Mouse (Mus musculus): ENCODE data around the gene Usp44. TPM values are rescaled to one million over a fixed set of nuclear protein-coding genes. Genes with fewer than 3 reads are reported as not detected.
"Not testable (repeated sequence)": the region's sequence is repeated elsewhere in the genome, so short reads cannot be mapped to it uniquely, and the experiment has no call there.

The Usp44 gene
- polyA plus RNA-seq, 1 experiment = not detected

GRCm38 (mm10) chr10:93831730-93832574, 597 bp downstream of the Usp44 start:
- Histone ChIP-seq H3K27me3 (ENCODE audit: control insufficient read depth, insufficient read depth, low read length) (peaks cover 11% of the 10 kb centered on the region), H3K4me3 (ENCODE audit: extremely low read depth, insufficient read depth, insufficient read length) (no peak overlapping the region), H3K27ac (ENCODE audit: insufficient read depth, low read length) (no peak overlapping the region), H3K4me1 (ENCODE audit: control insufficient read depth, insufficient read depth, insufficient read length) (peaks cover 13% of the 10 kb centered on the region), H3K36me3 (ENCODE audit: control insufficient read depth, insufficient read depth, low read length) (no peaks in the 10 kb centered on the region)
- DNase-seq (ENCODE audit: low read depth in 1 of 2, low spot score in 2 of 2) = no peak
- TF ChIP-seq POLR2A (IDR thresholded peaks at IDR 0.05; ENCODE audit: low read depth, low read length) (no peak), CTCF (IDR thresholded peaks at IDR 0.05; ENCODE audit: extremely low read depth, insufficient read depth, insufficient read length, insufficient replicate concordance) (no peak)
- 38% methylated on average over 18 of the region's 18 CpGs for WGBS

- DNase-seq (ENCODE audit: low read depth in 1 of 2, low spot score in 2 of 2) = no peak
- Histone ChIP-seq H3K36me3 (ENCODE audit: control insufficient read depth, insufficient read depth, low read length) (no peaks in the 10 kb centered on the region), H3K27ac (ENCODE audit: insufficient read depth, low read length) (no peak overlapping the region), H3K4me3 (ENCODE audit: extremely low read depth, insufficient read depth, insufficient read length) (no peak overlapping the region), H3K4me1 (ENCODE audit: control insufficient read depth, insufficient read depth, insufficient read length) (peaks cover 13% of the 10 kb centered on the region), H3K27me3 (ENCODE audit: control insufficient read depth, insufficient read depth, low read length) (peaks cover 11% of the 10 kb centered on the region)
- 66% methylated on average over 9 of the region's 9 CpGs for WGBS
- no peak for TF ChIP-seq POLR2A (IDR thresholded peaks at IDR 0.05; ENCODE audit: low read depth, low read length)
- TF ChIP-seq CTCF (IDR thresholded peaks at IDR 0.05; ENCODE audit: extremely low read depth, insufficient read depth, insufficient read length, insufficient replicate concordance) = no peak
Observed at GRCm38 (mm10) chr10:93832811-93833210, 1.5 kb downstream of the Usp44 start.

DNA sequence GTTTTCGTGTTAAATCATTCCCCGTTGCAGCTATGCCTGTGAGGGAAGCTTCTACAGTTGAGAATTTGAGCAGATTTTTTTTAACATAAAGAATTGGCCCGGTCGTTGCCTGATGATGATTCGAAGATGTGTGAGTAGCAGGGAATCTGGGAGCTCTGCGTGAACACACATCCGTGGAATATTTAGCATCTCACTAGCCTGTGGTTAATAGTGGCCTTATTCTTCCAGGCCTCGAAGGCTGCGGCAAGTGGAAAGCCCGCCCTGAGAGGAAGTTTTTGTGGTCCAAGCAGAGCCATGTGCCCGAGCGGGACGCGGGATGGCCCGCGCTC, 2.0 kb downstream of the Usp44 start:
- TF ChIP-seq CTCF (IDR thresholded peaks at IDR 0.05; ENCODE audit: extremely low read depth, insufficient read depth, insufficient read length, insufficient replicate concordance) (no peak), POLR2A (IDR thresholded peaks at IDR 0.05; ENCODE audit: low read depth, low read length) (no peak)
- no peaks in the 10 kb centered on the region for H3K36me3 ChIP-seq (ENCODE audit: control insufficient read depth, insufficient read depth, low read length)
- 7% methylated on average over 16 of the region's 16 CpGs for WGBS
- peaks cover 13% of the 10 kb centered on the region for H3K4me1 ChIP-seq (ENCODE audit: control insufficient read depth, insufficient read depth, insufficient read length)
- DNase-seq (ENCODE audit: low read depth in 1 of 2, low spot score in 2 of 2) = no peak
- H3K27me3 ChIP-seq (ENCODE audit: control insufficient read depth, insufficient read depth, low read length) = peaks cover 11% of the 10 kb centered on the region
- peak overlapping the region; percentile 61; the same call in 1 of the 2 replicates for H3K4me3 ChIP-seq (ENCODE audit: extremely low read depth, insufficient read depth, insufficient read length)
- no peak overlapping the region for H3K27ac ChIP-seq (ENCODE audit: insufficient read depth, low read length)

DNA sequence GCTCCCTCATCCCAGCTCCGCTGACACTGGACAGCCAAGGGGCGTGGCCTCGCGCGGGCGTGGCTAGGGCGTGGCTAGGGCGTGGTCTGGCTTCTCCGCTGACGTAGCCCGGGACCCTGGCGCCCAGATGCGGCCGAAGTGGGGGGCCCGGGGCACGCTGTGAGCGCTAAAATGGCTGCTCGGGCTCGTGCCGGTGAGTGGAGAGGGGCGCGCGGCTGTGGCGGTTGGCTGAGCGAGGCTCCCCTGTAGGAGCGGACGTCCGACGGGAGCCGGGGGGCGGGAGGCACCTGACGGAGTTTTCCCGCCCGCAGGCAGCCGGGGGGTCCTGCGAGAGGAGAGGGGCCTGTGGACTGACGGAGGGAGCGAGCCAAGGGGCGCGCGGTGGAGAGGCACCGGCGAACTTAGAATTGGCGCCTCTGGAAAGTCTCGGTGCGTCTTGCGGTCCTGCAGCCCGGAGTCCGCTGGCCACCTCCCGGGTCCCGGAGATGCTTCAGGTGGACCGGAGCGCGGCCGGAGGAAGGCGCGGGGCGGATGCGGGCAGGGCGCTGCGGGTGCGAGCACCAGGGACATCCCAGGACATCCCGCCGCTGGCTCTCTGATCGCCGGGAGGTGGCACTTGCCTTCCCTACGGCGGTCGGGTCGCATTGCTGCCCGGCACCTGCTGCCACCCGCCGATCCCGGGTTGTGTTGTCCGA, 2.5 kb downstream of the Usp44 start:
- Histone ChIP-seq H3K4me3 (ENCODE audit: extremely low read depth, insufficient read depth, insufficient read length) (peak overlapping the region; percentile 61), H3K27me3 (ENCODE audit: control insufficient read depth, insufficient read depth, low read length) (peaks cover 11% of the 10 kb centered on the region), H3K4me1 (ENCODE audit: control insufficient read depth, insufficient read depth, insufficient read length) (peaks cover 13% of the 10 kb centered on the region), H3K36me3 (ENCODE audit: control insufficient read depth, insufficient read depth, low read length) (no peaks in the 10 kb centered on the region), H3K27ac (ENCODE audit: insufficient read depth, low read length) (no peak overlapping the region)
- under 1% methylated on average over 72 of the region's 75 CpGs for WGBS
- DNase-seq (ENCODE audit: low read depth in 1 of 2, low spot score in 2 of 2) = peak in 1 of 2 experiments; percentile 45
- TF ChIP-seq CTCF (IDR thresholded peaks at IDR 0.05; ENCODE audit: extremely low read depth, insufficient read depth, insufficient read length, insufficient replicate concordance) (no peak), POLR2A (IDR thresholded peaks at IDR 0.05; ENCODE audit: low read depth, low read length) (no peak)

DNA sequence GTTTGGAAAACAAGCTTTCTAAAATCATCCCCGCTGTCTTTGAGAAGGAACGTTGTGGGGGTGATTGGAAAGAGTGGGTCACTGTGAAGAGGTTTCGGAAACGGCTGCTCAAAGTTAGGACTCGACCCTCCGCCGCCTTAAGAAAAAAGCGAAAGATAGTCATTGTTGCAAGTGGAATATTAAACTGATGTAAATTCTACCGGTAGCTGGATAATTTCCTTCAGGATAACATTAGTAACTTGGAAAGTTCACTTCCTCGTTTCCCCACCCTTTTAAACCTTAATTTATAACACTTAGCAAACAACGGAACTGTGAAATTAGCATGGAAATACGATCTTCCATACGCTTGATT, 3.0 kb downstream of the Usp44 start:
- H3K27ac ChIP-seq (ENCODE audit: insufficient read depth, low read length) = no peak overlapping the region
- peak overlapping the region; percentile 61 for H3K4me3 ChIP-seq (ENCODE audit: extremely low read depth, insufficient read depth, insufficient read length)
- no peaks in the 10 kb centered on the region for H3K36me3 ChIP-seq (ENCODE audit: control insufficient read depth, insufficient read depth, low read length)
- TF ChIP-seq POLR2A (IDR thresholded peaks at IDR 0.05; ENCODE audit: low read depth, low read length) = no peak
- no peak for TF ChIP-seq CTCF (IDR thresholded peaks at IDR 0.05; ENCODE audit: extremely low read depth, insufficient read depth, insufficient read length, insufficient replicate concordance)
- peaks cover 13% of the 10 kb centered on the region for H3K4me1 ChIP-seq (ENCODE audit: control insufficient read depth, insufficient read depth, insufficient read length)
- peaks cover 11% of the 10 kb centered on the region for H3K27me3 ChIP-seq (ENCODE audit: control insufficient read depth, insufficient read depth, low read length)
- no peak for DNase-seq (ENCODE audit: low read depth in 1 of 2, low spot score in 2 of 2)
- WGBS = 10% methylated on average over 13 of the region's 13 CpGs

DNA sequence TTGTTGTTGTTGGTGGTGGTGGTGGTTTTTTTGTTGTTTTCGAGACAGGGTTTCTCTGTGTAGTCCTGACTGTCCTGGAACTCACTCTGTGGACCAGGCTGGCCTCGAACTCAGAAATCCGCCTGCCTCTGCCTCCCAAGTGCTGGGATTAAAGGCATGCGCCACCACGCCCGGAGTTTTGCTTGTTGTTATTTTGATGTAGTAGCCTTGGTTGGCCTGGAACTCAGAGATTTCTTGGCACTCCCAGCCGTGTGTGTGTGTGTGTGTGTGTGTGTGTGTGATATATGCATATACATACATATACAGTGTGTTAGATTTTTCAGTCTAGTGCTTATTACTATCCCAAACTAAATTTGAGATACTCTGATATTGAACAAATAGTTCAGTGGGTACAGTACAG, 3.8 kb downstream of the Usp44 start:
- not testable (repeated sequence) for H3K36me3 ChIP-seq (ENCODE audit: control insufficient read depth, insufficient read depth, low read length); DNase-seq (ENCODE audit: low read depth in 1 of 2, low spot score in 2 of 2); H3K4me1 ChIP-seq (ENCODE audit: control insufficient read depth, insufficient read depth, insufficient read length); H3K4me3 ChIP-seq (ENCODE audit: extremely low read depth, insufficient read depth, insufficient read length); H3K27ac ChIP-seq (ENCODE audit: insufficient read depth, low read length)
- WGBS = 86% methylated on average over 7 of the region's 7 CpGs
- peaks cover 11% of the 10 kb centered on the region for H3K27me3 ChIP-seq (ENCODE audit: control insufficient read depth, insufficient read depth, low read length)

GRCm38 (mm10) chr10:93846706-93847105, 15.4 kb downstream of the Usp44 start:
- no peak for TF ChIP-seq CTCF (IDR thresholded peaks at IDR 0.05; ENCODE audit: extremely low read depth, insufficient read depth, insufficient read length, insufficient replicate concordance)
- TF ChIP-seq POLR2A (IDR thresholded peaks at IDR 0.05; ENCODE audit: low read depth, low read length) = no peak
- WGBS = 94% methylated on average over 13 of the region's 13 CpGs
- H3K27ac ChIP-seq (ENCODE audit: insufficient read depth, low read length) = no peak overlapping the region

More at GRCm38 (mm10) chr10:93846706-93847105, 15.4 kb downstream of the Usp44 start:
- no peaks in the 10 kb centered on the region for H3K27me3 ChIP-seq (ENCODE audit: control insufficient read depth, insufficient read depth, low read length)
- DNase-seq (ENCODE audit: low read depth in 1 of 2, low spot score in 2 of 2) = no peak
- no peaks in the 10 kb centered on the region for H3K36me3 ChIP-seq (ENCODE audit: control insufficient read depth, insufficient read depth, low read length)
- no peaks in the 10 kb centered on the region for H3K4me1 ChIP-seq (ENCODE audit: control insufficient read depth, insufficient read depth, insufficient read length)
- no peak overlapping the region for H3K4me3 ChIP-seq (ENCODE audit: extremely low read depth, insufficient read depth, insufficient read length)
